Mouse (Mus musculus): Measurements from ENCODE around the gene Pgrmc1. TPM values are rescaled to one million over a fixed set of nuclear protein-coding genes. Genes with fewer than 3 reads are reported as not detected.
"Not testable (repeated sequence)": the region's sequence is repeated elsewhere in the genome, so short reads cannot be mapped to it uniquely, and the experiment has no call there.

Gene Pgrmc1
- 374 and 384 TPM in 2 replicates for polyA plus RNA-seq (2014; fragmentation: Nextera tagmentation; extraction: Ambion mirVana)

DNA sequence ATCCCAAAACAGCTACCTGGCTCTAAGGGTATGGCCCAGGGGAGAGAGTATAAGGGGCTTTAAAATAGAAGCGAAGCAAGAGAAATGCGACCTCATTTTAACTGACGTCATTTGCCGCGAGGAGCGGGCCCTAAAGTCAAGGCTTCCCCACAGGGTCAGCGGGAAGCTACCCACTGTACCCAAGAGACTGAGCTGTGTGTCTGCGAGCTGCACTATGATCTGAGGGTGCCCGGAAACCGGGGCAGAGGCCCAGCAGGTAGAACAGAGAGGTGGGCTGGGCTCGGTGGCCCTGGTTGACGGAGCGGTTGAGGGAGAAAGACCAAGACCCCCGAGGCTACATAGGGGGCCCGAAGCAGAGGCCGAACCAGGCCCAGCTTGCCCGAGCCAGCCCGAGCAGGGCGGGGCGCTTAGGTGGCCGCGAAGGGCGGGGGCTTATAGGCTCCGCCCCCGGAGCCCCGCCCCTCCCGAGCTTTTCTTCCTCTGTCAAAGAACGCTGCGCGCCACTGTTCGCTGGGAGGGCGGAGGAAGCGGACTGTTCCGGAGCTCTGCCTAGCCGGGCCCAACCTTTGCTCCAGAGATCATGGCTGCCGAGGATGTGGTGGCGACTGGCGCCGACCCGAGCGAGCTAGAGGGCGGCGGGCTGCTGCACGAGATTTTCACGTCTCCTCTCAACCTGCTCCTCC is at the start of gene Pgrmc1:
Gene Pgrmc1 (plus strand): TSS at position 500 of the 683 bp plus-strand sequence.
- Histone ChIP-seq H3K4me1 (ENCODE audit: control insufficient read depth, insufficient read depth, low read length) (no peaks in the 10 kb centered on the region), H3K36me3 (ENCODE audit: control insufficient read depth, insufficient read depth, low read length) (no peaks in the 10 kb centered on the region), H3K27me3 (ENCODE audit: control insufficient read depth, insufficient read depth, low read length) (no peaks in the 10 kb centered on the region), H3K27ac (replicated peaks; ENCODE audit: low read depth, low read length) (peak within 1 kb of the TSS; percentile 75), H3K9ac (ENCODE audit: low read length) (peak within 1 kb of the TSS; percentile 81), H3K4me3 (ENCODE audit: low read depth, low read length) (peak within 1 kb of the TSS; percentile 65), H3K9me3 (ENCODE audit: control insufficient read depth, low read length) (no peaks in the 10 kb centered on the region), H3K4me2 (ENCODE audit: low read depth, severe bottlenecking) (peak within 1 kb of the TSS; percentile 52)
- DNase-seq (ENCODE audit: low spot score) (peak; percentile 85), ATAC-seq (ENCODE audit: insufficient number of reproducible peaks, low FRiP score, low TSS enrichment, low read depth) (peak; percentile 92)
- 21% methylated on average over 34 of the region's 45 CpGs for WGBS

DNA sequence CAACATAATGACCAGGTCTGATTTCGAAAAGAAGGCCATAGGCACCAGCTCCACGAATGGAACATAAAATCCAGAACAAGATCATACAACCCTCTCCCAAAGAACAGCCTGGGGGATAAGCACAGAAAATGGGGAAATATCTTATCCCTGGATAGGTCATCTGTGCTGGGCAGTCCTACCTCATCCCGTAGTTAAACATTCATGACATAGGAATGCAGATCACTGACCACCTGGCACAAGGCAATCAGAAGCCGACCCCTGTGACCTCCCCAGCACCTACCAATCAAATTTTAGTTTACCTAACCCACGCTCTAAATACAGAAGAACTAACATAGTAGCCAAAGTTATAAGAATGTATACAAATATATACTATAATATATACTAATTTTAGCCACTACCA is 49.2 kb upstream of the Pgrmc1 start:
- no peak for ATAC-seq (ENCODE audit: insufficient number of reproducible peaks, low FRiP score, low TSS enrichment, low read depth)
- Histone ChIP-seq H3K4me1 (ENCODE audit: control insufficient read depth, insufficient read depth, low read length) (0 out of 2 replicates have a peak, but pooled peaks cover 2% of the 10 kb centered on the region), H3K27ac (replicated peaks; ENCODE audit: low read depth, low read length) (no peak overlapping the region), H3K27me3 (ENCODE audit: control insufficient read depth, insufficient read depth, low read length) (no peaks in the 10 kb centered on the region), H3K4me3 (ENCODE audit: low read depth, low read length) (no peak overlapping the region), H3K36me3 (ENCODE audit: control insufficient read depth, insufficient read depth, low read length) (no peaks in the 10 kb centered on the region), H3K9me3 (ENCODE audit: control insufficient read depth, low read length) (no peaks in the 10 kb centered on the region), H3K9ac (ENCODE audit: low read length) (no peak overlapping the region), H3K4me2 (ENCODE audit: low read depth, severe bottlenecking) (no peak overlapping the region)
- no peak for DNase-seq (ENCODE audit: low spot score)
- 75% methylated on average over 5 of the region's 5 CpGs for whole genome bisulfite sequencing

DNA sequence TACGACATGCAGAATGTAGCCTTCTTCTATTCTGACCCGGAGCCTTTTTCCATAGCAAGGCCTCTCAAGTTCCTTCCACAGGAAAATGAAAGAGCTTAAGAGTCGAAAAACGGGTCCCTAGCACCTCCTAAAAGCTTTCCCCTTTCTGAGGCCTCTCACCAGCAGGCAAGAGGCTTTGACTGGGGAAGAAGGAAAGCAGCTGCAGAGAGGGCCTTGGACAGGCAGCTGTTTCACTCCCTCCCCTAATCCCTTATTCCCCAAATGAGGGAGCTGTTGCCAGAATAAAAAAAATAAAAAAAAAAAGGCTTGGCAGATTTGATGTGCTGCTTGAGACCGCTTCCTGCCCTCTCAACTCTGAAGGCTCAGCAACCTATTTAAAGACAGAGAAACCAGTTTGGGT is 47.1 kb upstream of the Pgrmc1 start:
- Histone ChIP-seq H3K9me3 (ENCODE audit: control insufficient read depth, low read length) (no peaks in the 10 kb centered on the region), H3K27me3 (ENCODE audit: control insufficient read depth, insufficient read depth, low read length) (no peaks in the 10 kb centered on the region), H3K4me2 (ENCODE audit: low read depth, severe bottlenecking) (no peak overlapping the region), H3K4me3 (ENCODE audit: low read depth, low read length) (no peak overlapping the region), H3K27ac (replicated peaks; ENCODE audit: low read depth, low read length) (no peak overlapping the region), H3K9ac (ENCODE audit: low read length) (no peak overlapping the region), H3K36me3 (ENCODE audit: control insufficient read depth, insufficient read depth, low read length) (no peaks in the 10 kb centered on the region), H3K4me1 (ENCODE audit: control insufficient read depth, insufficient read depth, low read length) (0 out of 2 replicates have a peak, but pooled peaks cover 2% of the 10 kb centered on the region)
- peak; percentile 66 for DNase-seq (ENCODE audit: low spot score)
- no peak for ATAC-seq (ENCODE audit: insufficient number of reproducible peaks, low FRiP score, low TSS enrichment, low read depth)
- 33% methylated on average over 5 of the region's 5 CpGs for WGBS

DNA sequence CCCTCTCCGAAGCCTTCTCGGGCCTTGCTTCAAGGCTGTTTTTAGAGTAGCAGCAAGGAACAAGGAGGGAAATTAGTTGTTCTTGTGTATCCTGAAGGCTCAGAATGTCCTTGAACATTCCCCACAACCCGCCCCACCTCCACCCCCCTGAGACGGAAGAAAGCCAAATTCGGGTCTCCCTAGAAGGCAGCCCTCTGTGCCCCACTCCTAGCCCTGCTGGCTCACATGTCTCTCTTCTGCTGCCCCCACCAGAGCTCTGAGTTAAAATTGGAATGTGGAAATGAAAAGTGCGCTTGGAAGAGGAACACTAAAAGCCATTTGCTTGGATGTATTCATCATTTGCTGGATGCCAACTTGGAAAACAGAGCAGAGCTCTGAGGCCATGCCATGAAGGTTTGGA is 46.7 kb upstream of the Pgrmc1 start:
- 47% methylated on average over 6 of the region's 6 CpGs for WGBS
- Histone ChIP-seq H3K27ac (replicated peaks; ENCODE audit: low read depth, low read length) (no peak overlapping the region), H3K4me3 (ENCODE audit: low read depth, low read length) (no peak overlapping the region), H3K36me3 (ENCODE audit: control insufficient read depth, insufficient read depth, low read length) (no peaks in the 10 kb centered on the region), H3K27me3 (ENCODE audit: control insufficient read depth, insufficient read depth, low read length) (no peaks in the 10 kb centered on the region), H3K4me2 (ENCODE audit: low read depth, severe bottlenecking) (no peak overlapping the region), H3K9ac (ENCODE audit: low read length) (no peak overlapping the region), H3K4me1 (ENCODE audit: control insufficient read depth, insufficient read depth, low read length) (0 out of 2 replicates have a peak, but pooled peaks cover 2% of the 10 kb centered on the region), H3K9me3 (ENCODE audit: control insufficient read depth, low read length) (no peaks in the 10 kb centered on the region)
- no peak for ATAC-seq (ENCODE audit: insufficient number of reproducible peaks, low FRiP score, low TSS enrichment, low read depth)
- no peak for DNase-seq (ENCODE audit: low spot score)

DNA sequence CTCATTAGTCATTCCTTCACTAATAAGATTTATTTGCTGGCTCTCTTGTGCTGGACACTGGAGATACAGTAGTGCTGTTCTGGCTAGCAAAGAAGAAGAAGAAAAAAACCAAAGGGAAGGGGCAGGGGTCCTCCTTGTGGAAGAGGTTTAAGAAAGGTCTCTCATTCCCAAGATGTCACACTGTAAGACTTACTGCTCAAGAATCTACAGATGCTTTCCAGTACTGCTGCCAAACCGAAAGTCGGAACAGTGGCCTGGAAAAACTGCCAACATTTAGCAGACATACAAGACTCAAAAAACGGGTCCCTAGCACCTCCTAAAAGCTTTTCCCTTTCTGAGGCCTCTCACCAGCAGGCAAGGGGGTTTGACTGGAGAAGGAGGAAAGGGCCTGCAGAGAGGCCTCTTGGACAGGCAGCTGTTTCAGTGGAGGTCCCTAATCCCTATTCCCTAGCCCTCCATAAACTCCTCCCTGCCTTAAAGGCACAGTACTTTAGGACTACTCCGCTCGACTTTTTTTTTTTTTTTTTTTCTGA is 45.9 kb upstream of the Pgrmc1 start:
- 24% methylated on average over 5 of the region's 5 CpGs for WGBS
- H3K36me3 ChIP-seq (ENCODE audit: control insufficient read depth, insufficient read depth, low read length), result no peaks in the 10 kb centered on the region
- peak; percentile 88 for ATAC-seq (ENCODE audit: insufficient number of reproducible peaks, low FRiP score, low TSS enrichment, low read depth)
- H3K4me2 ChIP-seq (ENCODE audit: low read depth, severe bottlenecking), result no peak overlapping the region
- no peak overlapping the region for H3K9ac ChIP-seq (ENCODE audit: low read length)
- H3K9me3 ChIP-seq (ENCODE audit: control insufficient read depth, low read length), result no peaks in the 10 kb centered on the region
- H3K27ac ChIP-seq (replicated peaks; ENCODE audit: low read depth, low read length), result no peak overlapping the region
- no peaks in the 10 kb centered on the region for H3K27me3 ChIP-seq (ENCODE audit: control insufficient read depth, insufficient read depth, low read length)
- H3K4me1 ChIP-seq (ENCODE audit: control insufficient read depth, insufficient read depth, low read length), result 0 out of 2 replicates have a peak, but pooled peaks cover 2% of the 10 kb centered on the region
- no peak overlapping the region for H3K4me3 ChIP-seq (ENCODE audit: low read depth, low read length)
- peak; percentile 62 for DNase-seq (ENCODE audit: low spot score)

GRCm38 (mm10) chrX:36552715-36553114 is 45.3 kb upstream of the Pgrmc1 start:
- ATAC-seq (ENCODE audit: insufficient number of reproducible peaks, low FRiP score, low TSS enrichment, low read depth) (no peak), DNase-seq (ENCODE audit: low spot score) (no peak)
- Histone ChIP-seq H3K36me3 (ENCODE audit: control insufficient read depth, insufficient read depth, low read length) (no peaks in the 10 kb centered on the region), H3K27me3 (ENCODE audit: control insufficient read depth, insufficient read depth, low read length) (no peaks in the 10 kb centered on the region), H3K9me3 (ENCODE audit: control insufficient read depth, low read length) (no peaks in the 10 kb centered on the region), H3K4me1 (ENCODE audit: control insufficient read depth, insufficient read depth, low read length) (0 out of 2 replicates have a peak, but pooled peaks cover 2% of the 10 kb centered on the region), H3K9ac (ENCODE audit: low read length) (no peak overlapping the region), H3K4me3 (ENCODE audit: low read depth, low read length) (no peak overlapping the region), H3K4me2 (ENCODE audit: low read depth, severe bottlenecking) (no peak overlapping the region), H3K27ac (replicated peaks; ENCODE audit: low read depth, low read length) (no peak overlapping the region)
- 78% methylated on average over 3 of the region's 3 CpGs for WGBS

DNA sequence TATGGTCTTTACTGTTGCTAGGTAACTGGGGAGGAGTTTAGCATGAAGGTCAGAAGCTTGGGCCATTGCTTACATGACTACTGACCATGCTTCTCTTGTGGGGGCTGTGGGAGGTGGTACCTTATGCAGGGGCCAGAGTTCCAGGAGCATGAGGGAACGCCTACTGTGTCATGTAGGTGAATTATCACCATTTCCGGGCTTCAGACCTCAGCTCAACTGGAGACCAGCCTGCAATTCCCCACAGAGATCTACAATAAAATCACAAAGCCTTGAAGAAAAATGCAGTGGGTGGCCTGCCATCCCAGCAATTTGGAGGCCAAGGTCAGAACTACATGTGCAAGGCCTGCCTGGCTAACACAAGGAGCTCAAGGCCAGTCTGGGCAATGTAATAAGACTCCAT is 42.8 kb upstream of the Pgrmc1 start:
- not testable (repeated sequence) for DNase-seq (ENCODE audit: low spot score); H3K27me3 ChIP-seq (ENCODE audit: control insufficient read depth, insufficient read depth, low read length); H3K4me2 ChIP-seq (ENCODE audit: low read depth, severe bottlenecking); ATAC-seq (ENCODE audit: insufficient number of reproducible peaks, low FRiP score, low TSS enrichment, low read depth); H3K27ac ChIP-seq (replicated peaks; ENCODE audit: low read depth, low read length); H3K36me3 ChIP-seq (ENCODE audit: control insufficient read depth, insufficient read depth, low read length); H3K9ac ChIP-seq (ENCODE audit: low read length); H3K4me1 ChIP-seq (ENCODE audit: control insufficient read depth, insufficient read depth, low read length); H3K9me3 ChIP-seq (ENCODE audit: control insufficient read depth, low read length); H3K4me3 ChIP-seq (ENCODE audit: low read depth, low read length)
- 33% methylated on average over 2 of the region's 2 CpGs for WGBS

GRCm38 (mm10) chrX:36560170-36560569 is 37.8 kb upstream of the Pgrmc1 start:
- H3K4me2 ChIP-seq (ENCODE audit: low read depth, severe bottlenecking), result no peak overlapping the region
- no peak overlapping the region for H3K9ac ChIP-seq (ENCODE audit: low read length)
- H3K36me3 ChIP-seq (ENCODE audit: control insufficient read depth, insufficient read depth, low read length), result no peaks in the 10 kb centered on the region
- no peak for DNase-seq (ENCODE audit: low spot score)
- no peaks in the 10 kb centered on the region for H3K27me3 ChIP-seq (ENCODE audit: control insufficient read depth, insufficient read depth, low read length)
- no peaks in the 10 kb centered on the region for H3K4me1 ChIP-seq (ENCODE audit: control insufficient read depth, insufficient read depth, low read length)
- H3K9me3 ChIP-seq (ENCODE audit: control insufficient read depth, low read length), result no peaks in the 10 kb centered on the region
- H3K4me3 ChIP-seq (ENCODE audit: low read depth, low read length), result no peak overlapping the region
- H3K27ac ChIP-seq (replicated peaks; ENCODE audit: low read depth, low read length), result no peak overlapping the region
- ATAC-seq (ENCODE audit: insufficient number of reproducible peaks, low FRiP score, low TSS enrichment, low read depth), result no peak
- 89% methylated on average over 4 of the region's 4 CpGs for WGBS
